Mouse (Mus musculus) olfactory bulb, adult 2 months (tissue): ENCODE results near the gene Scfd2. TPM values are rescaled to one million over a fixed set of nuclear protein-coding genes. Genes with fewer than 3 reads are reported as not detected.

ENCODE experiments used
- H3K27ac ChIP-seq: fragments of 200-500 bp; 2 replicates; pipeline ENCODE4 v1.5.1; 2012; ENCODE audit warnings: low read depth, low read length; ENCODE audit not compliant: insufficient read depth
- H3K4me1 ChIP-seq: fragments of 200-500 bp; 2 replicates; pipeline ENCODE4 v1.6.1; 2012; ENCODE audit warnings: low read length; ENCODE audit not compliant: control insufficient read depth, insufficient read depth
- H3K4me3 ChIP-seq: fragments of 200-500 bp; 2 replicates; pipeline ENCODE4 v1.5.1; 2012; ENCODE audit warnings: mild to moderate bottlenecking, low read depth, low read length, moderate library complexity; ENCODE audit not compliant: insufficient read depth
- CTCF ChIP-seq: fragments of 200-500 bp; IDR thresholded peaks from 2 replicates; pipeline ENCODE4 v1.5.1; 2012; ENCODE audit warnings: low read depth, mild to moderate bottlenecking, low read length, moderate library complexity; ENCODE audit not compliant: insufficient read depth
- POLR2A ChIP-seq: fragments of 200-500 bp; IDR thresholded peaks from 2 replicates; pipeline ENCODE4 v1.6.1; 2012; ENCODE audit warnings: mild to moderate bottlenecking, low read depth, low read length, moderate library complexity; ENCODE audit not compliant: insufficient read depth
- WGBS: fragments of 180-500 bp; shearing (Covaris S2); methylation state at CpG from one replicate; pipeline ENCODE4 v1.1.7; 2018; 5-methylcytosine and 5-hydroxymethylcytosine counted together
- polyA plus RNA-seq: library from polyadenylated mRNA; stranded (reverse); fragments of >200 nt; gene quantifications from 2 replicates; pipeline ENCODE4 v1.2.4, GENCODE M21; 2012; ENCODE audit warnings: low replicate concordance; ENCODE audit not compliant: missing spikeins, insufficient read depth, insufficient read length

Scfd2 gene
- polyA plus RNA-seq, 1 experiment = not detected

DNA sequence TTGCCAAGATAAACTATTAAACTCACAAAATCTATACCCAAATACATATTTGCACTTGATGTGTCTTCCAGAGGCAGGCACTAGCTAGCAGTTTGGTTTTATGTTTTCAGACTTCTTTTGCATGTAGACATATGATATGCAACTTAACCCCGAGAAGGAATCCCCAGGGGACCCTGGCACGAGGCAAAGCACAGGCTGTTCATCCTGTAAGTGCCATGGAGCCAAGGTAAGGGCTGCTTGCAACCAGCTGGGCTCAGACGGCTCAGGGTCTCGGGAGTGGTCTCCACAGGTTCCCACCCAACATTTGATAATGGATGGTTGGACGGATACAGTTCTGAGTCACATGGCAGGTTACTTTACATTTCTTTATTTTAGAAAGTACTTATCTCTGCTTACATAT is 327.1 kb downstream of the Scfd2 start:
- Histone ChIP-seq H3K27ac (no peak overlapping the region), H3K4me3 (no peak overlapping the region), H3K4me1 (peaks cover 33% of the 10 kb centered on the region)
- whole genome bisulfite sequencing = 75% methylated on average over 5 of the region's 5 CpGs
- no peak for TF ChIP-seq CTCF

DNA sequence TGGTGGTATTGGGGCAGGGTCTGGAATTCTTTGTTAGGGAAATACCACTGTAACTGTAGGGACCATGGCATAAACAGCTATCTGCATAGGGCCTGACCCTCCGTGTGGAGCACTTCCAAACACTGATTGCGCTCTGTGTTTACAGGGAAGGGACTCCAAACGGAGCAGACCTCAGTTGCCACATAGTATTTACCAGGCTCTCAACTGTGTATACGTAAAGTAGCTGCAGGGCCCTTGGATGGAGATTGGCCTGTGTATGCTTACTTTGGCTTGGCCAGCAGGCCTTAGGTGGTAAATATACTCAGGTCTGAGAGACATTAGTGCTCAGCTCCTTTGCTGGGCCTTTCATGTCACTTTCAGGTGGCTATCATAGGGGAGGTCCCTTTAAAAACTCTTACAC is 329.0 kb downstream of the Scfd2 start:
- peaks cover 38% of the 10 kb centered on the region for H3K4me1 ChIP-seq
- TF ChIP-seq POLR2A (no peak), CTCF (no peak)
- no peak overlapping the region for H3K4me3 ChIP-seq
- H3K27ac ChIP-seq = peak overlapping the region; percentile 82
- 68% methylated on average over 4 of the region's 4 CpGs for WGBS

DNA sequence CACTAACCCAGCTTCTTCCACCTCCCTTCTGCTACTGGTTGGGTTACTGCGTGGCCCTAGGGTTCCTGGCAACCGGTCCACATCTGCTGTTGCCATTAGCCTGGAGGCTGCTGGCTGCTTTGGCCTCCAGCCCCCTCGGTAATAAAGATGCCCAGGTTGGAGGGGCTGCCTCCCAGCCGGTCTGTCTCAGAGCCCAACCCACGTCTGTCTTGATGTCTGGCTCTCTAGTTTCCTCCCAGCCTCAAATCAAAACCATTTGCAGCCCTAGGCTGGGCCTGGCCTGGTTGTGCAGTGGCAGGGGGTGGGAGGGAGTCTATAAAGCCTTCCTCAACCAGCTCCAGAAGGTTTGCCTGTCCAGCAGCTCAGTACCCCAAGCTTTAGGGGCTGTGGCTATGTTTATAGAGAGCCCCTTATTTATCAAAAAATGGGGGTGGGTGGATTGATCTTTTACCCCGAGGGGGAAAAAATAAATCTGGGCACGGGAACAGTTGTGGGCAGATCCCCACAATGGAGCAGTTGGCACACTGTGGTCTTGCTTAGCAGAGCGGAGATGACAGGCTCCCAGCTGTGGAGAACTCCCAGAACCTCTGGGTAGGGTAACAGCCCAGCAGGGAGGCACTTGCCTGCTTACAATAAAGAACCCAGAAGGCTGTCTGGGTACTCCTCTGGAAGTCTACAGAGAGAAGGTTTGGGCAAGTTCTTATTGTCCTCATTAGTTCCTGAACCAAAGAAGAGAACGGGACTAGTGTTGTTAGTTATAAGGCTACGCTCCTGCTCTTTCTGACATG is 329.8 kb downstream of the Scfd2 start:
- TF ChIP-seq POLR2A (no peak), CTCF (no peak)
- Histone ChIP-seq H3K4me1 (peaks cover 38% of the 10 kb centered on the region), H3K27ac (peak overlapping the region; percentile 82), H3K4me3 (no peak overlapping the region)
- 33% methylated on average over 10 of the region's 10 CpGs for WGBS

DNA sequence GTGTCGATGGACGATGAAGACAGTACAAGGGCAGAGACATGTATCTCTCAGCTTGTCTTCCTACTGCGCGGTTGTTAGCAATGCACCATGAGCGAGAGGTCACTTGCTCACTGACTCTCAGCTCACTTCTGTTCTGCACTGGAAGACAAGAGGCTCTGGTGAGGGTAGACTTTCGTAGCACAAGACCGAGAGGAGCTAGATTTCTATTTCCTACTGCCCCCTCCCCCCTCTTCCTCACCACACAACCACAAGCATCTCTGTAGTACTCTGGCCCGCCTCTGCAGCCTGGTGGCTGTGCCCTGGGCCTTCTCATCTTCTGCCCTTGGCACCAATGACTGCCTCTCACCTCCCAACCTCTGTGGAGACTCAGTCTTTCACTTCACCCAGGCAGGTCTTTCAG is 331.1 kb downstream of the Scfd2 start:
- H3K4me3 ChIP-seq = no peak overlapping the region
- WGBS = 66% methylated on average over 8 of the region's 8 CpGs
- H3K4me1 ChIP-seq = peaks cover 36% of the 10 kb centered on the region
- H3K27ac ChIP-seq = peak overlapping the region; percentile 47
- TF ChIP-seq CTCF (no peak), POLR2A (no peak)

DNA sequence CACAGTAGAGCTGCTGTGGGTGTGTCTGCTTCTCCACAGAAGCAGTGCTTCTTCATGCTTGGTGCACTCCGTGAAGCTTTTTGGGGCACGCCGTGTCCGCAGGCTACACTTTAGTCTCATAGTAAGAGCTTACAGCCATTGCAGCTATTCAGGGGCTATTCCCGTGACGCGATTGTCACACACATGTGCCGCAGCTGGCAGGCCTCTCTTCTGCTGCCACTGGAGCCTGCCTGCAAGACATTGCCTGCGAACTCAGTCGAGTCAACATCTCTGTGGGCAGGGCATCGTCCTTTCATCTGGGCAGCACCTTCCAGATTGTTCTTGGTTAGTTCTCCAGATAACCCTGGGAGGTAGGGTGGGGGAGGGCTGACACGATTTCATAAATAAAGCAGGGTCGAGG is 331.8 kb downstream of the Scfd2 start:
- TF ChIP-seq POLR2A (no peak), CTCF (no peak)
- Histone ChIP-seq H3K27ac (peak overlapping the region; percentile 47), H3K4me3 (peak overlapping the region; percentile 28), H3K4me1 (peaks cover 35% of the 10 kb centered on the region)
- 54% methylated on average over 13 of the region's 13 CpGs for WGBS

DNA sequence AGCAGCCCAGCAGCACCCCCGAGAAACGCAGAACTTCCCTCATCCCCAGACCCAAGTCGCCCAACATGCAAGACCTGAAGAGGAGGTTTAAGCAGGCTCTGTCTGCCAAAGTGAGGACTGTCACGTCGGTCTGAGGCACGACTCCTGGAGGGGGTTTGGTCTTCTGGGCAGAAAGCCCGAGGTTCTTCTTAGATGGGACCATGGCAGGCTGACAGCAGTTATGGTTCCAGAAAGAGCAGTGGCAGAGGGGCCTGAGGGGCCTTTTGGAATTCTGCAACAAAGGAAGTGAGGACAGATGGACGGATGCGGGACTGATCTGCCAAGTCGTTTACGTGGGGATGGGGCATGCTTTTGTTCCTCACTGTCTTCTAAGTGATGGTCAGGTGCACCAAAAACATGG is 333.1 kb downstream of the Scfd2 start:
- Histone ChIP-seq H3K4me1 (peaks cover 42% of the 10 kb centered on the region), H3K4me3 (peak overlapping the region; percentile 49), H3K27ac (peak overlapping the region; percentile 56)
- WGBS = 40% methylated on average over 11 of the region's 11 CpGs
- no peak for TF ChIP-seq CTCF
- TF ChIP-seq POLR2A = no peak

DNA sequence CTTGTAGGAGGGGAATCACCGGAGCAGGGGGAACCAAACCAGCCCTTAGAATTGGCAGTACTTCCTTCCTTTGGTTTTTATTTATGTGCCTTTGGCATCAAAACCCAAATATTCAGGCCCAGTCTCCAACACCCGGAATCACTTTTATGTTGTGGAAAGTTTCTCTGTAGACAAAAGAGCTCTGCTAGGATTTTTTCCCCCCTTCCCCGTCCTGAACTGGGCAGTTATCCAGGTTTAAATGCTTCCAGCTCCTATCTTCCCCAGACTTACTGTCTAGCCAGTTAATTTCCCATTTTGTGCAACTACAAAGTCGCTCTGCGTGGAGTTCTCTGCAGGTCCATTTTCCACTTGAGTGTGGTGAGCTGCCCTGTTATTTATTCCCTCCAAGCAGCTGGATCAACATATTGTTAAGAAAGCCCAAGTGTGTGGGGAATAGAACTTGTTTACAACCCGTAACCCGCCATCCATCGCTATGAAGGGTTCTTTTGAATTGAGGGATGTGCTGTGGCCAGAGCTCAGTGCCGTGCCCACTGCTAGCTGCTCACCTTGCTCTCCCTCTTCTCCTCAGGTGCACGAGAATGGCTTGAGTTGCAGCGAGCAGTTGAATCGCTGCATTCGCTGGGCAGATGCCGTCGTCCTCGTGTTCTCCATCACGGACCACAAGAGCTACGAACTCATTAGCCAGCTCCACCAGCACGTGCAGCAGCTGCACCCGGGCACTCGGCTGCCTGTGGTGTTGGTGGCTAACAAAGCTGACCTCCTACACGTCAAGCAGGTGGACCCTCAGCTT is 333.8 kb downstream of the Scfd2 start:
- TF ChIP-seq POLR2A = no peak
- 0 out of 2 replicates have a peak, but pooled peaks have one; percentile 8 for TF ChIP-seq CTCF
- 16% methylated on average over 22 of the region's 22 CpGs for WGBS
- H3K4me3 ChIP-seq = peak overlapping the region; percentile 49

DNA sequence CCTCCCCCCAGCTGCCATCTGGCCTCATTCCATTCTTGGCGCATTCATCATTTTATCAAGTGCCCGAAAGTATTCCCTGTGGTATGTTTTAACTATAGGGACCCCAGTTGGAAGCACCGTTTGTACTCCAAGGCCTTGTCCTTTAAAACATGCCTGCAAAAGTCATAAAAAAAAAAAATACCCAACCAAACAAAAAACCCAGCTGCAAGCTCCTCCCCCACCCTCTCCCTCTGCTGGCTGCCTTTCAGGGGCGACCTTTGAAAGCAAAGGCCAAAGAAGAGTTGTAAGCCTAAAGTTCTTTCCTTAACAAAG is 335.3 kb downstream of the Scfd2 start:
- 12% methylated on average over 4 of the region's 4 CpGs for WGBS
- Histone ChIP-seq H3K4me3 (peak overlapping the region; percentile 47), H3K4me1 (peaks cover 33% of the 10 kb centered on the region), H3K27ac (no peak overlapping the region)
- TF ChIP-seq CTCF (no peak), POLR2A (no peak)

More for the DNA sequence above, 333.8 kb downstream of the Scfd2 start:
- Histone ChIP-seq H3K4me1 (peaks cover 43% of the 10 kb centered on the region), H3K27ac (peak overlapping the region; percentile 56)

DNA sequence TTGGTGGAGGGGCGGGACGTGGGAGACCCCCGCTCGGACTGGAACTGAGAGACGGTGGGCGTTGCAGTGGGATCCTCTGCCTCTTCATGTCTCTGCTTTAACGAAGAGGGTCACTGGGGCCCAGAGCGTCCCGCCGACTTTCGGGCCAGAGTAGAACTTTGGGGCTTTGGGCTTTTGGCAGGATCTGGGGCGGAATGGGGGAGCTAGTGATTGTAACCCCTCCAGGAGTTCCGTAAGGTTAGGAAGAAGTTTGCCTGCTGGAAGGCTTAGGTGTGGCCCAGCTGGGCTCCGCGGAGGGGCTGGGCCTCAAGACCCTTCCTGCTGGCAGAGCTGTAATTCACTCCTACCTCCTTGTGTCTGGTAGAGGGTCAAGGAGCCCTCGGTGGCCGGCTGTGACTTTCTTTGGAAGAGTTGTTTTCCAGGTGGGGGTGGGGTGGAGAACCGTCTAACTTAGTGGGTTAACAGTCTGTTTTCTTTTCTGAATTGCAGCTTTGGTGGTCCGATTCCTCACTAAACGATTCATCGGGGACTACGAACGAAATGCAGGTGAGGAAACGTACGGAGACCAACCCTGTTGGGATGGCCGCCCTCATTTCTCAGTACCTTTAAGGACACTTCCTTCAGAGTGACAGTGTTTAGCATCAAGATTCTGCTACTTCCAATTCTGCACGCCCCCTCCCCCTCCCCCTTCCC is 335.8 kb downstream of the Scfd2 start:
- peak overlapping the region; percentile 77 for H3K27ac ChIP-seq
- H3K4me3 ChIP-seq = peak overlapping the region; percentile 66
- WGBS = 4% methylated on average over 27 of the region's 27 CpGs
- no peak for TF ChIP-seq POLR2A
- no peak for TF ChIP-seq CTCF
- H3K4me1 ChIP-seq = peaks cover 36% of the 10 kb centered on the region
